ENCODE assay signal across 16 mouse cellular contexts in genomic region chr3:118991793-118992192, GRCm38 (mm10).
DNase-seq lines count a peak whose midpoint lies in the region; ATAC-seq and TF ChIP-seq lines count a peak whose summit lies in the region.
"Had no signal": no experiment of that assay in that cellular context is flagged by ENCODE, and none has a peak within 500 bp of the region (broad histone marks: within the 10 kb centered on the region; RNA-seq: fewer than 3 reads in every experiment).

No protein-coding gene starts in this region.

- H3K4me1 ChIP-seq in forebrain, postnatal 0 days (ENCODE audit: insufficient read depth) = no peaks in the 10 kb centered on the region
- H3K4me1 ChIP-seq in forebrain, embryonic 10.5 days = no peaks in the 10 kb centered on the region
- no peaks in the 10 kb centered on the region for H3K4me1 ChIP-seq in liver, postnatal 0 days (ENCODE audit: insufficient read depth)
- H3K4me1 ChIP-seq: neural tube, embryonic 12.5 days had no signal

- no peak overlapping the region for H3K9ac ChIP-seq in forebrain, postnatal 0 days
- H3K9ac ChIP-seq in liver, postnatal 0 days (replicated peaks) = no peak overlapping the region
- H3K9ac ChIP-seq: neural tube, embryonic 12.5 days had no signal

- no peak overlapping the region for H3K4me2 ChIP-seq in forebrain, postnatal 0 days (ENCODE audit: low read depth)
- no peak overlapping the region for H3K4me2 ChIP-seq in liver, postnatal 0 days (ENCODE audit: low read depth, low read length)
- H3K4me2 ChIP-seq: neural tube, embryonic 12.5 days had no signal

- no peak for ATAC-seq in forebrain, postnatal 0 days
- ATAC-seq in liver, postnatal 0 days = no peak

- DNase-seq in forebrain, postnatal 0 days = peak; percentile 17
- DNase-seq in forebrain, embryonic 10.5 days (ENCODE audit: extremely low spot score, low spot score) = no peak
- no peak for DNase-seq in liver, postnatal 0 days
- DNase-seq in liver = no peak
- peak; percentile 12 for DNase-seq in Muller cell, postnatal 12 days (ENCODE audit: inconsistent ontology term)
- peak; percentile 39 for DNase-seq in embryo, embryonic 11 days
- no peak for DNase-seq in layer of hippocampus, postnatal 25 days (ENCODE audit: extremely low spot score in 1 of 2, low spot score in 1 of 2)
- no peak for DNase-seq in cerebellum, adult 11-12 months
- DNase-seq: adrenal gland, postnatal 25 days; cerebellum, adult 11 months; heart, adult 18-20 months; heart, postnatal 36 days; kidney, adult 8-10 months; layer of hippocampus, adult 9-11 months had no signal

- no peaks in the 10 kb centered on the region for H3K36me3 ChIP-seq in forebrain, postnatal 0 days (ENCODE audit: insufficient read depth)
- no peaks in the 10 kb centered on the region for H3K36me3 ChIP-seq in forebrain, embryonic 10.5 days (replicated peaks)
- H3K36me3 ChIP-seq in liver, postnatal 0 days (replicated peaks; ENCODE audit: insufficient read depth, low read length) = no peaks in the 10 kb centered on the region
- H3K36me3 ChIP-seq: neural tube, embryonic 12.5 days had no signal

- H3K9me3 ChIP-seq in forebrain, postnatal 0 days (ENCODE audit: low read length) = no peaks in the 10 kb centered on the region
- H3K9me3 ChIP-seq in forebrain, embryonic 10.5 days = no peaks in the 10 kb centered on the region
- H3K9me3 ChIP-seq in liver, postnatal 0 days (ENCODE audit: low read length) = no peaks in the 10 kb centered on the region
- H3K9me3 ChIP-seq: neural tube, embryonic 12.5 days had no signal

- no peak for TF ChIP-seq EP300 in liver, postnatal 0 days (IDR thresholded peaks at IDR 0.05; ENCODE audit: low read depth)

- H3K4me3 ChIP-seq in forebrain, postnatal 0 days (ENCODE audit: low read depth, low read length) = no peak overlapping the region
- H3K4me3 ChIP-seq in forebrain, embryonic 10.5 days = no peak overlapping the region
- H3K4me3 ChIP-seq in liver, postnatal 0 days (ENCODE audit: low read depth, low read length) = no peak overlapping the region
- H3K4me3 ChIP-seq: erythroblast, embryonic 14.5 days; neural tube, embryonic 12.5 days had no signal

- WGBS in forebrain, postnatal 0 days = 79% methylated on average over 4 of the region's 4 CpGs
- WGBS in forebrain, embryonic 10.5 days = 85% methylated on average over 4 of the region's 4 CpGs
- 79% methylated on average over 4 of the region's 4 CpGs for WGBS in liver, postnatal 0 days (ENCODE audit: insufficient replicate concordance)

- TF ChIP-seq CTCF in forebrain, postnatal 0 days (IDR thresholded peaks at IDR 0.05; ENCODE audit: low read depth) = peak; percentile 51
- TF ChIP-seq CTCF in liver, postnatal 0 days (IDR thresholded peaks at IDR 0.05; ENCODE audit: low read depth) = 0 out of 2 replicates have a peak, but pooled peaks have one; percentile 12

- no peaks in the 10 kb centered on the region for H3K27me3 ChIP-seq in forebrain, postnatal 0 days (ENCODE audit: insufficient read depth, low read length)
- no peaks in the 10 kb centered on the region for H3K27me3 ChIP-seq in forebrain, embryonic 10.5 days (ENCODE audit: poor library complexity, severe bottlenecking)
- no peaks in the 10 kb centered on the region for H3K27me3 ChIP-seq in liver, postnatal 0 days (ENCODE audit: insufficient read depth, low read length)
- H3K27me3 ChIP-seq: neural tube, embryonic 12.5 days had no signal

- H3K27ac ChIP-seq in forebrain, postnatal 0 days (ENCODE audit: low read depth, low read length) = no peak overlapping the region
- no peak overlapping the region for H3K27ac ChIP-seq in forebrain, embryonic 10.5 days
- H3K27ac ChIP-seq in liver, postnatal 0 days (ENCODE audit: low read depth) = no peak overlapping the region
- H3K27ac ChIP-seq: neural tube, embryonic 12.5 days had no signal

Comparison
In these comparisons a context has a peak if more than half of its experiments do, and no peak if none do; other contexts are left out.
1. DNase-seq: peak in forebrain, postnatal 0 days (single experiment), Muller cell, postnatal 12 days (single experiment) and embryo, embryonic 11 days (single experiment); none in forebrain, embryonic 10.5 days (single experiment), liver, postnatal 0 days (single experiment), liver (single experiment), layer of hippocampus, postnatal 25 days (0 of 2) and cerebellum, adult 11-12 months (single experiment).